Mouse (Mus musculus): Measurements from ENCODE around the gene Fgd2.
A peak's percentile ranks its signal among the peaks of the same experiment; 100 is the strongest.
"Not testable (repeated sequence)": the region's sequence is repeated elsewhere in the genome, so short reads cannot be mapped to it uniquely, and the experiment has no call there.

The Fgd2 gene

GRCm38 (mm10) chr17:29336266-29336990, 24.3 kb upstream of the Fgd2 start:
- no peak for DNase-seq (ENCODE audit: low spot score in 2 of 2)

GRCm38 (mm10) chr17:29337979-29338823, 22.5 kb upstream of the Fgd2 start:
- DNase-seq (ENCODE audit: low spot score in 2 of 2) = no peak

- no peak for DNase-seq (ENCODE audit: low spot score in 2 of 2)
Observed at GRCm38 (mm10) chr17:29339170-29339768, 21.4 kb upstream of the Fgd2 start.

GRCm38 (mm10) chr17:29340406-29341261, 20.1 kb upstream of the Fgd2 start:
- no peak for DNase-seq (ENCODE audit: low spot score in 2 of 2)

- no peak for DNase-seq (ENCODE audit: low spot score in 2 of 2)
Observed at GRCm38 (mm10) chr17:29341591-29342003, 19.1 kb upstream of the Fgd2 start.

GRCm38 (mm10) chr17:29342010-29342910, 18.5 kb upstream of the Fgd2 start:
- no peak for DNase-seq (ENCODE audit: low spot score in 2 of 2)

GRCm38 (mm10) chr17:29343241-29343640, 17.5 kb upstream of the Fgd2 start:
- no peak for DNase-seq (ENCODE audit: low spot score in 2 of 2)

- DNase-seq (ENCODE audit: low spot score in 2 of 2) = no peak
Observed at GRCm38 (mm10) chr17:29345272-29345671, 15.4 kb upstream of the Fgd2 start.

GRCm38 (mm10) chr17:29346496-29347125, 14.1 kb upstream of the Fgd2 start:
- DNase-seq (ENCODE audit: low spot score in 2 of 2) = no peak

- no peak for DNase-seq (ENCODE audit: low spot score in 2 of 2)
Observed at GRCm38 (mm10) chr17:29347126-29347644, 13.5 kb upstream of the Fgd2 start.

GRCm38 (mm10) chr17:29347645-29348256, 13.0 kb upstream of the Fgd2 start, which contains the start of gene Mtch1:
TSS of gene Mtch1 (minus strand) at chr17:29347934.
- DNase-seq (ENCODE audit: low spot score in 2 of 2) = peak; percentile 98 to 99

- no peak for DNase-seq (ENCODE audit: low spot score in 2 of 2)
Observed at GRCm38 (mm10) chr17:29348996-29349395, 11.7 kb upstream of the Fgd2 start.

- DNase-seq (ENCODE audit: low spot score in 2 of 2) = not testable (repeated sequence)
Observed at GRCm38 (mm10) chr17:29351056-29351455, 9.7 kb upstream of the Fgd2 start.

- DNase-seq (ENCODE audit: low spot score in 2 of 2) = no peak
Observed at GRCm38 (mm10) chr17:29355461-29355840, 5.3 kb upstream of the Fgd2 start.

GRCm38 (mm10) chr17:29355841-29356478, 4.8 kb upstream of the Fgd2 start:
- no peak for DNase-seq (ENCODE audit: low spot score in 2 of 2)

- DNase-seq (ENCODE audit: low spot score in 2 of 2) = no peak
Observed at GRCm38 (mm10) chr17:29356479-29356856, 4.2 kb upstream of the Fgd2 start.

- DNase-seq (ENCODE audit: low spot score in 2 of 2) = no peak
Observed at GRCm38 (mm10) chr17:29356882-29357281, 3.8 kb upstream of the Fgd2 start.

- DNase-seq (ENCODE audit: low spot score in 2 of 2) = no peak
Observed at GRCm38 (mm10) chr17:29358928-29359327, 1.8 kb upstream of the Fgd2 start.

Measured in spleen, postnatal 14 days (tissue).